Mouse (Mus musculus): ENCODE results near the gene Mknk1.

Gene Mknk1

GRCm38 (mm10) chr4:115847377-115847776 is 8.4 kb downstream of the Mknk1 start:
- no peak for DNase-seq

- no peak for DNase-seq
These were observed 9.1 kb downstream of the Mknk1 start for GRCm38 (mm10) chr4:115848083-115848482.

- DNase-seq: no peak
These were observed 10.1 kb downstream of the Mknk1 start for GRCm38 (mm10) chr4:115848990-115849677.

GRCm38 (mm10) chr4:115850111-115850510 is 11.1 kb downstream of the Mknk1 start:
- DNase-seq: no peak

DNA sequence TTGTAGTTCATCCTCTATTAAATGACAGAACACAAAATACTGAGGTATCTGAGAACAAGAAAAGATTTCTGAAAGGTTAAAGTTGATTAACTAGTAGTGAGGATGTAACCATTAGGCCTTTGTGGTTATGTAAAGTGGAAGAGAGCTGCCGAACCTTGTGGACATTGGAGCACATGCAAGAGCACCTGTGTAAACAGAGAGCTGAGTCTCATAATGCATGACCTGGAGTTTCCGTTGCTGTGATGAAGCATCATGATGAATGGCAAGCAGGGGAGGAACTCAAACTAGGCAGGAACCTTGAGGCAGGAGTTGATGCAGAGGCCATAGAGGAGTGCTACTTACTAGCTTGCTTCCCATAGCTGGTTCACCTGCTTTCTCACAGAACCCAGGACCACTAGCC is 11.6 kb downstream of the Mknk1 start:
- DNase-seq: no peak

DNA sequence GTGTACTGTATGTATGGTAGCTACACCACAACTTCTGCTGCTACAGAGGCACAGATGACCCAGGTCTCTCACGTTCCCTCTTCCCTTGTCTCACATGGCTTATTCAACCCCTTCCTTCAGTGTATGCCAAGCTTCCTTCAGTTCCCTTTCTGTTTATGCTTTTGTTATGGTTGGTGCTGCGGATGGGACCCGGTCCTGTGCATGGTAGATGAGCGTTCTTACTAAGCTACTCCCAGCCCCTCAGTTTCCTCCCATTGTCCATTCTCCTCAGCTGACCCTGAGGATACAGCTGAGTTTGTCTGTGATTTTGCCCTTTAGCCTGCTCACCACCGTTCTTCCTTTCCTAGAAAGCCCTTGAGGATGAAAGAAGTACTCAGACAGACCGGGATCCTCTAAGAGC is 12.6 kb downstream of the Mknk1 start:
- no peak for DNase-seq

DNA sequence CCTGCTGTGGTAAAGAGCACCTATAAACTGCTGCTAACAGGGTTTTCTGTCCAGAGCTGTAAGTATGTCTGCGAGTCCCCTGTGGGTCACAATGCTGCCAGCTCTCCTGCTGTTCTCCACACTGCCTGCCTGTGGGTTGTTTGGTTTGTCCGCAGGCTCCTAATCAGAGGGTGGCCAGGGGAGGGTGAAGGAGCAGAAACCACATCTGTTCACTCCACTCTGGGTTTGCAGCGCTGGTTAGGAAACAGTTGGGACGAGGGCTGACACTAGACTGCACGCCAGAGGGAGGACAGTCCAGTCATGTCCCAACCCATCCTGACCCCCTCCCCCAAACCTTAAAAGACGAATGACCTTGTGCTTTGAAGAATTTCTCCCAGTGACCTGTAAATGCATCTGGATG is 16.1 kb downstream of the Mknk1 start:
- no peak for DNase-seq

DNA sequence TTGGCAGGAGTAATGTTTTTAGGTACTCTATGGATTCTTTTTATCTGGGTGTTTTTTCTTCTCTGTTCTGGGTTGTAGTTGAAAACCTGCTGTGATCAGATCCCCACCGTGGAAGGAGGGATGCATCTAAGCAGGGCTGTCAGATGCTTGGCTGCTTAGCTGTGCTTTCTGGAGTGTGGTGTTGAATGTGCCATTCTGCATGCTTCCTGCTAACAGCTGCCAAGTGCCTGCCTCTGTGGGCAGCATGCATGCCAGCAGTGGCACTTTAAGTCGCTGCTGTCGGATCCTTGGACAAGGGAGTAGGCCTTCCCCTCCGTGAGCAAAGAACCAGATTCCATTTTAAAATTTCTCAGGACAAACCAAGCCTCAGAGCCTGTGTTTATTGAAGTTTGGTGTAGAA is 16.6 kb downstream of the Mknk1 start:
- DNase-seq: no peak

DNA sequence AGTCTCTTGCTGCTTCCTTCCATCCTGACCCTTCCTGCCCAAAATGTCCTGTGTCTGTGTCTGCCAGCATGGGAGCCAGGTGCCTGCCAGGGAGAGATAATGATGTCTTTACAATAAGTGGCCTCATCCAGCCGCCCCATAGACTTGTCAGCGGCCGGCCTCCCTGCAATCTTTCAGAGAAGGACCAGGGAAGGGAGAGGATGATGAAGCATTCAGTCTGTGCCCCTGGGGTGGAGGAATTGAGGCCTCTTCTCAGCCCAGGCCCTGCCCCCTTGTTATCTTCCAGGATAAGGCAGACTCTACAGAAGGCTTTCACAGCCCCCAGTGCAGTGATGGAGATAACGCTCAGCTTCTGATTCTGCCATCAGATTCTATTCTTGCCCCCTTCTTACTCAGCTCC is 17.3 kb downstream of the Mknk1 start:
- DNase-seq: no peak

DNA sequence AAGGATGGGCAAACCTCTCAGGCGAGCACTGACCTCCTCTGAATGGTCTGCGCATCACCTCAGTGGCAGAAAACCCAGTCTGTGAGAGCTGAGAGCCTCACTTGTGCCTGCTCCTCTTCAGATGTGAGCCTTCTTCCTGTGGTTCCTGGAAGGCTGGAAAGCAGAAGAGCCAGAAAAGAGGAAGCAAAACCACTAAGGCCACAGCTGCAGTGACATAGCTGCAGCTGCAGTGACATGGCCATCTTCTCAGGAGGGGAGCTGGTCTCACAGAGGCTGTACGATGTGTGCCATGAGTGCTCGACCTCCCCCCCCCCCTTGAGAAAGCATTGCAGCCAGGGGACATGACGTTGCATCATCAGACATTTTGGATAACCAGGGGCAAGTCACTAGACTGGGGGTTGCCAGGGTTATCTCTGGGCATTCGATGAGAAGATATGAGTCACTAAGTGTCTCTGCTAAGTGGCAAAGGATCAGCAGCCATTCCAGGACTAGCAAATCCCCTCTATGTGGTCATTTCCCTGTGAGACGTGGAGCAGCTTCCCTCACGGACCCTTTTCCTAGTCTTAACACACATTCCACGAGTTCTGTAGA is 18.4 kb downstream of the Mknk1 start:
- DNase-seq: no peak

DNA sequence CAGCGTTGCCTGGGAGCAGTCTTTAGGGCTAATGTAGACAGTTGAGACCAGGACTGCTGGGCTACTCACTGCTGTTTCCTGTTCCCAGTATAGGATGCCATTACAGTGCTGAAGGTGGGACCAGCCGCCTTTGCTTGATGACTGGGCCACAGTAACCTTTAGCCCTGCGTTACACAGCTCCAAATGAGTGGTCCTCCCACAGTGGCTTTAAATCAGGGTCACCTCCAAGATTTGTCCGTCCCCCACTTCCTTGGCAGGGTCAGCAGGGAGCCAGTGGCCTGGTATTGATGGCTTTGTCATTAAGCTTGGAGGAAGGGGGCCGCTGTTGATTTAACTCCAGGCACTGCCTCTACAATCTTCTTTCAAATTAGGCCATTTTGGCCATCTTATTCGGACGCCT is 24.4 kb downstream of the Mknk1 start:
- DNase-seq: no peak

DNA sequence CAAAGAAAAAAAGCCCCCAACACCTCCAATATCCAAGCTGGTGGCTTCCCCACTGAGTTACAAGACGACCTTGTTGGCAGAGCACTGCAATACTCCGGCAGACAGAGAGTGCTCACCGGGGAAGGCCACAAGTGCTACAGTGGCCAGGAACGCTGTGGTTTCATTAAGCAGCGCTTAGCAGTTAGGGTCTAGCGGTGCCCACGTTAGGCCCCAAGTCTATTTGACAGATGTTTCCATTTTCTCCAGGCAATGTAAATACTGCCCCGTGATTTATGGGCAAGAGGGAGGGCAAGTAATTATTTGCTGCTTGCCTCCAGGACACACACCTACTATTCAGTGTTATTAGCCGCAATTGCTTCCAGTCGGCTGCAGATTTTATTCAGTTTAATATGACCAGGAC is 24.9 kb downstream of the Mknk1 start:
- DNase-seq: no peak

DNA sequence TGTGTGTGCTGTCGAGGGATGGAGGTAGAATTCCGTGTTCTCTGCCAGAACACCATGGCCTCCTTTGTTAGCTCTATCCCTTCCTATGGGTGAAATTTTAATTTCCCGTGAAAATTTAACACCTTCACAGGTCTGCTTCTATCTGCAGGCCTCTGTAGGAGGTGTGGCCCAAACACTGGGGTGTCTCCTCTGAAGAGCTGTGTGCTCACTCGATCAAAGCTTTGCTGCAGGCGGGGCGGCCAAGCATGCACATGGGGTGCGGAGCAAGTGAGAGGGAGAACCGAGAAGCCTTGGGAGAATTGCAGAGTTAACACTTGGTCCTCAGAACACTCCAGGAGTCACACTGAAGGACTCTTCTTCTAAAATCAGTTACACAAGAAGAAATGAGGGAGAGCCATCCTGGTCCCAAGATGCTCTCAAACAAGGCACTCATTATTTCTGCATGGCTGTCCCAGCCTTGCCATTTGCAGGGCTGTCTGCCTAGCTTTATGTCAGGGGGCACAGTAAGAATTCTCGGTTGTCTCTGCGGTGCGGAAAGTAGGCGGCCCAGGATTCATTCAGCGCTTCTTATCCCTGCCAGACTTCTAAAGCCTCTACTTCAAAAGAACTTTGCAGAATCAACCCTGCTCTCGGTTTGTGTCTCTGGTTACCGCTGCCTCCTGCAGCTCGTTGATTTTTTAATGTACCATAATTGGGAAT is 30.7 kb downstream of the Mknk1 start:
- DNase-seq: no peak

DNA sequence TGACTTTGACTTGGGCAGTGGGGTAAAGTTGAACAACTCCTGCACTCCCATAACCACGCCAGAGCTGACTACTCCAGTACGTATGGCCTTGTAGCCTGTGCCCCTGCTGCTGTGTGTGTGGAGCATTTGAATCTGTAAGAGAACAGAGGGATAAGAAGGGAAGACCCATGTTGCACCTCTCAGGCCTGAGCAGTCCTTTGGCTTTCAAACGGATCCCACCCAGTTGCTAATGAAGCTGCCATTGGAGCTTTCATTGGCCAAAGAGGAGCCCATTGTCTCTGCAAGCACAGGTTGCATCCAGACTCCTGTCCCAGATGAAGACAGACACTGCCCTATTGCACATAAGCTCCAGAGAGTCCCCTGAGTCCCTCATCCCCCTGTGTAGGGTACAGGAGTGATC is 34.2 kb downstream of the Mknk1 start:
- DNase-seq: no peak

DNA sequence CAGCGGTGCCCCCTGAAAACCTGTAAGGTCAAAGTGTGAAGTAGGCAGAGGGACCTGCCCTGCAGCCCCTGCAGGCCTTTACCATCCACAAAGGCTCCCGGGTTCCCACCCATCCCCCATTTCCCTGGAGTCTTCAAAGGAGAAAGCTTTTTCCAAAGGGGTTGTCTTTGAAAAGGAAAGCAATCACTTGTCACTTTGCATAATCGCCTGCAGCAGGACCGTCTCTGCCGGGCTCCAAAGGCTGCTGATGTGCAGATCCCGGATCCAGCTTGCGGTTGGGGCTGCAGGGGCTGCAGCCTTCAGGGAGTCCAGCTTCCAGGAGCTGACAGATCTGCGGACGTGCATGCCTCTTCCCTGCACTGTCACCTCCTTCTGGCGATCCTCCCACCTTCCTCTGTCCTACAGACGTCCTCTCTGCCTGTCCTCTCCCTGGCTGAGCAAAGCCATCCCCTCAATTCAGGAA is 39.2 kb downstream of the Mknk1 start:
- DNase-seq: no peak

DNA sequence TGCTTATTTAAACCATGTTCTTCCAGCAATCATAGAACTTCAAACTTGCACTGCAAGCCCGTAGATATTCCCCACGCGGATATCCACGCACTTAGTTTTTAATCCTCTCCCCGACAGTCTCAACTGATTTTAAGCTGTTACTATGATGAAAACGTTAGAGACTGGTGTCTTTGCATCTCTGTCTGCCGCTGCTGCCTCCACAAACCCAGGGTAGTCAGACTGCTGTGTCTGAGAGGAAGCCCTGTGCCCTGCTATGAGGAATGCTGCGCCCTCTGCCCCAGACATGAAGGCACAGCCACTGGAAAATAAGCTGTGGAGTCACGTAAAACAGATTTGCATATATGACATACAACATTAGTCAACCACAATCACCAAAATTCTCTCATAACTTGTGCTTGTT is 39.8 kb downstream of the Mknk1 start:
- DNase-seq: no peak

GRCm38 (mm10) chr4:115881183-115881582 is 42.2 kb downstream of the Mknk1 start:
- DNase-seq: no peak

GRCm38 (mm10) chr4:115882195-115882594 is 43.2 kb downstream of the Mknk1 start:
- DNase-seq: no peak

DNA sequence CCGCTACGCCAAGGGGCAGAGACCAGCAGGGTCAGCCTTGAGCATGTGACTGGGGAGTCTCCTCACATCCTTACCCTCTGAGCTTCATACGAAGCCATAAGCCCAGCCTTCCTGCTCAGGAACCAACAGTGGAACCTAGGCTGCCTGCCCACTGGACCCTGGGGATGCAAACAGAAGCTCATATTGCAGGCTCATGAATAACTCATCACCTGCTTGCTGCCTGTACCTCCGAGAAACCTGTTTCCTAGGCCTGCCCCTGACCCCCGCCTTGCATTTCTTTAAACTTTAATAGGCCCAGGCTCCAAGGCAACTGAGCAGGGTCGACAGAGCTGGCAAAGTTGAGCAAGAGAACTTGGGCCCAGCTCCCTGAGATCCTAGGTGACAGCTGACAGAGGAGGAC is 45.0 kb downstream of the Mknk1 start, which contains the start of gene Kncn:
TSS of gene Kncn (plus strand) at position 379 of the 400 bp plus-strand sequence.
- peak in 1 of 2 experiments; percentile 25 for DNase-seq

- DNase-seq: no peak
These were observed 46.8 kb downstream of the Mknk1 start for GRCm38 (mm10) chr4:115885846-115886245.

DNA sequence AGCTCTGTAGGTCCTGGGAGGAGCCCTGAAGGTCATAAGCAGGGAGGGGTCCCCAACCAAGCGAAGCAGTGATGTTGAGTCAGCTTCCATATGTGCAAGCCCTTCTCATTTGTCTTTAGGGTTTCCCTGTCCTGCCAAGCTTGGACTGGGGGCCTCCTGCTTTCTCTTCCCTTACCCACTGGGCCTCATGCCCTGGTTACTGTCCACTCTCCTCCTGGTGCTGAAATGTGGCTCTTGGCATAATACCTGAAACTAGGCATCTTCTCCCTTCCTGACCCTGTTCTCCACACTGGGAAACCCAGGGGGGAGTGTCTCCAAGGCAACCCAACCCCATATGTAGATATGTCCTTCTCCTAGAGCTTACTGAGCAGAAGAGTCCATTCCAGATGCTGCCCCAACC is 47.9 kb downstream of the Mknk1 start:
- no peak for DNase-seq

- DNase-seq: no peak
These were observed 51.1 kb downstream of the Mknk1 start for GRCm38 (mm10) chr4:115890066-115890465.

DNA sequence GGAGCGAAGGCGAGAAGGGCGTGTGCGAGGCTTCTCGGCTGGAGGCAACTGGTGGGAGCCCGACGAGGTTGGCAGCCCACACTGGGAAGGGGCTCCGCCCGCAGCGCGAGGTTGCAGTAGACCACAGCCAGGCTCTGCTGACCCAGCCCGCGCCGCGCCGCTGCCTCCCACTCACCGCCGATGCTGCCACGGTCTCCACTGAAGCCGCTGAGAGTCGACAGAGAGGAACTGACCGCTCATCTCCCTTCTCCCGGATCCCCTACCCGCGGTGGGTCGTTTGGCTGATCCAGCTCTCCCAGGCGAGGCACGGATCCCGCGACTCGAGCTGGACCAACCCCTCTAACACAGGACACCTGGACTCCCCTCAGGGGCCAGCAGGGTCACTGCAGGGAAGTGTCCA is 51.6 kb downstream of the Mknk1 start, which contains the start of gene 6430628N08Rik:
TSS of gene 6430628N08Rik (plus strand) at position 113 of the 400 bp plus-strand sequence.
- no peak for DNase-seq

DNA sequence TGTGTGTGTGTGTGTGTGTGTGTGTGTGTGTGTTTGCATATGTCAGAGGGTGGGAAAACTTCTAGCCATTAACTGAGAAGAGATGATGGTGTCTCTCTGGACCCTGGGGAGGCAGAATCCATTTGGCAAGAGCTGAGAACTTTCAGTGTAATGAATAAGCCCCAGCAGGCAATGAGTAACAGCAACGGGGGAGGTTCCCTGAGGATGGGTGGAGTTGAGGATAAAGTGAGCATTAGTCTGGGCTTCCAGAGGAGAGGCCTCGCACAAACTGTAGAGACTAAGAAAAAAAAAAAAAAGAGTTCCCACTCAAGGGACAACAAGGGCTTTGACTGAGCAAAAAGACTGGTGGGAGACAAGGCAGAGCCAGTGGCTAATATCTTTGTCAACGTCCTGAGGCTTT is 55.3 kb downstream of the Mknk1 start:
- peak; percentile 77 to 86 for DNase-seq
